Mouse (Mus musculus) embryonic facial prominence, embryonic 10.5 days (tissue): ENCODE results near the gene Ccdc54. TPM values are rescaled to one million over a fixed set of nuclear protein-coding genes. Genes with fewer than 3 reads are reported as not detected.

Experiments
- DNase-seq: peaks from one replicate; pipeline ENCODE4 v3.0.0-alpha.2; 2017; ENCODE audit warnings: low spot score
- H3K27ac ChIP-seq: fragments of 300-500 bp; sonication (generic); replicated peaks from 2 replicates; pipeline ENCODE4 v1.5.1; 2016; ENCODE audit warnings: mild to moderate bottlenecking
- H3K27me3 ChIP-seq: fragments of 300-500 bp; sonication (generic); replicated peaks from 2 replicates; pipeline ENCODE4 v1.6.1; 2016; ENCODE audit warnings: low read depth, mild to moderate bottlenecking; ENCODE audit not compliant: poor library complexity, severe bottlenecking
- H3K36me3 ChIP-seq: fragments of 300-500 bp; sonication (generic); replicated peaks from 2 replicates; pipeline ENCODE4 v1.6.1; 2016; ENCODE audit warnings: mild to moderate bottlenecking, moderate library complexity
- H3K4me1 ChIP-seq: fragments of 300-500 bp; sonication (generic); 2 replicates; pipeline ENCODE4 v1.6.1; 2016
- H3K4me3 ChIP-seq: fragments of 300-500 bp; sonication (generic); 2 replicates; pipeline ENCODE4 v1.5.1; 2016; ENCODE audit warnings: mild to moderate bottlenecking, moderate library complexity
- H3K9me3 ChIP-seq: fragments of 300-500 bp; sonication (generic); 2 replicates; pipeline ENCODE4 v1.6.1; 2016; ENCODE audit warnings: mild to moderate bottlenecking
- WGBS: fragments of 180-500 bp; shearing (Covaris S2); methylation state at CpG from one replicate; pipeline ENCODE4 v1.1.7; 2016; 5-methylcytosine and 5-hydroxymethylcytosine counted together
- polyA plus RNA-seq: library from polyadenylated mRNA; unstranded; fragments of >200 nt; fragmentation: Nextera tagmentation; extraction: Ambion mirVana; gene quantifications from 2 replicates; pipeline ENCODE4 v1.2.1, GENCODE M21; 2016

Ccdc54 gene
- polyA plus RNA-seq, 1 experiment from 2014 or later = not detected

DNA sequence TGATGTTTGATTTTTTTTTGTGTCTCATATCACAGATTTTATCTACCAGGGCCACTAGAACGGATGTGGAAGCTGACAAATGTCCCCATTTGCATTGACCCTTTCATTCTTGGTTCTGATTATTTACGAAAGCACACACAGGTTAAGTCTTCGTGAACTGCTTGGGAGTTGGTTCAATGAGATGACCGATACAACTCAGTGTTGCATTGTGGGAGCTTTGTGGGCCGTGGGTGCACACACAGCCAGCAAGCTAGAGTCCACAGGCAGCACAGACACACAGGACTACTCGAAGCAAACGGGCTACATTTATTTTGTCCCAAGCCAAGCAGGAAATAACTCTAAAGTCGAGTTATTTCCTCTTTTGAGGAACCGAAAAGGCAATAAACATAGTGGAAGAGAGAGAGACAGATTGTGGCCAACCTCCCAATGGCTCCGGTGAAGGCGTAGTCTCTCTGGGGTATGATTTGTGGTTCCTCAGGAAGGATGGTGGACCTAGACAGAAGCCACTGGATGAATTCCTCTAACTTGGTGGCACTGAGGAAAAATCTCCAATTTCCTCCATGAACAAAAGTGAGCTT lies 1.3 kb downstream of the Ccdc54 start:
- WGBS = 85% methylated on average over 11 of the region's 11 CpGs
- DNase-seq = no peak
- H3K27ac ChIP-seq = no peak overlapping the region
- no peaks in the 10 kb centered on the region for H3K4me1 ChIP-seq
- H3K27me3 ChIP-seq = no peaks in the 10 kb centered on the region; the same call in 1 of the 2 replicates
- no peaks in the 10 kb centered on the region for H3K9me3 ChIP-seq
- H3K36me3 ChIP-seq = no peaks in the 10 kb centered on the region
- no peak overlapping the region for H3K4me3 ChIP-seq

- 92% methylated on average over 1 of the region's 1 CpGs for WGBS
- H3K27me3 ChIP-seq = no peaks in the 10 kb centered on the region; the same call in none of the 2 replicates
- no peak overlapping the region for H3K27ac ChIP-seq
- no peak overlapping the region for H3K4me3 ChIP-seq
- no peaks in the 10 kb centered on the region for H3K36me3 ChIP-seq
- no peaks in the 10 kb centered on the region for H3K4me1 ChIP-seq
- H3K9me3 ChIP-seq = no peaks in the 10 kb centered on the region
- DNase-seq = no peak
Observed at GRCm38 (mm10) chr16:50588191-50588590, 2.8 kb downstream of the Ccdc54 start.

- no peak for DNase-seq
- Histone ChIP-seq H3K27ac (no peak overlapping the region), H3K4me3 (no peak overlapping the region), H3K4me1 (no peaks in the 10 kb centered on the region), H3K36me3 (no peaks in the 10 kb centered on the region), H3K9me3 (no peaks in the 10 kb centered on the region), H3K27me3 (no peaks in the 10 kb centered on the region; the same call in none of the 2 replicates)
- 88% methylated on average over 7 of the region's 7 CpGs for WGBS
Observed at GRCm38 (mm10) chr16:50587139-50587538, 3.8 kb downstream of the Ccdc54 start.

GRCm38 (mm10) chr16:50578361-50578760 lies 12.6 kb downstream of the Ccdc54 start:
- Histone ChIP-seq H3K27me3 (no peaks in the 10 kb centered on the region; the same call in 1 of the 2 replicates), H3K27ac (no peak overlapping the region), H3K9me3 (no peaks in the 10 kb centered on the region), H3K36me3 (no peaks in the 10 kb centered on the region), H3K4me1 (no peaks in the 10 kb centered on the region), H3K4me3 (no peak overlapping the region)
- 86% methylated on average over 6 of the region's 6 CpGs for WGBS
- no peak for DNase-seq

GRCm38 (mm10) chr16:50572557-50572956 lies 18.4 kb downstream of the Ccdc54 start:
- H3K36me3 ChIP-seq = no peaks in the 10 kb centered on the region
- 75% methylated on average over 13 of the region's 13 CpGs for WGBS
- H3K27me3 ChIP-seq = no peaks in the 10 kb centered on the region
- no peaks in the 10 kb centered on the region for H3K9me3 ChIP-seq
- H3K4me3 ChIP-seq = no peak overlapping the region
- H3K27ac ChIP-seq = no peak overlapping the region
- 0 out of 2 replicates have a peak, but pooled peaks cover 4% of the 10 kb centered on the region for H3K4me1 ChIP-seq
- peak; percentile 22 for DNase-seq

DNA sequence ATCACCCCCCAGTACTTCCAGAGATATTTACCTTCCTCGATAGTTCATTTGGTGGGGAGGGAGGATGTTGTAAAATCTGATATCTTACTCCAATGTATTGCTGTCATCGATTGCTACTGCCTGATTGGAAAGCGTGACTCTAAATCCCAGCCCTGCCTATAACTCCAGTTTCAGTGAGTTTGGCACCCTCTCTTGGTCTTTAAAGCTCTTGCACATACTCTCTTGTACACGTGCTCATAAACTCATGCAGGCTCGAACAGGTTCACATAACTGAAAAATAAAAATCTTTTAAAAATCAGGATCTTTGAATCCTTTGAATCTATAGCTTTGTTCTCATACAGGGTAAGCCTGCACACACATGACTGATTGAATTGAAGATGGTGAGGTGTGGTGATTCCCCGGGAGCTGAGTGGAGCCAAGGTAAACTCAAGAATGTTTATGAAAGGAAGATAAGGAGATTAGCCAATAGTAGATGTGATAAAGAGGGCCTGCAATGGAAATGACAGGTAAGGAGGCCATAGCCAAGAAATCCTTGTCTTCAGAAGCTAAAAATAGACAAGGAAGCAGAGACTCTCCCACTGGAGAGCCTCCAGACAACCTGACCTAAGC lies 31.7 kb downstream of the Ccdc54 start:
- WGBS = 86% methylated on average over 6 of the region's 6 CpGs
- Histone ChIP-seq H3K4me3 (no peak overlapping the region), H3K36me3 (no peaks in the 10 kb centered on the region), H3K27ac (no peak overlapping the region), H3K4me1 (no peaks in the 10 kb centered on the region), H3K27me3 (no peaks in the 10 kb centered on the region), H3K9me3 (no peaks in the 10 kb centered on the region)
- no peak for DNase-seq

DNA sequence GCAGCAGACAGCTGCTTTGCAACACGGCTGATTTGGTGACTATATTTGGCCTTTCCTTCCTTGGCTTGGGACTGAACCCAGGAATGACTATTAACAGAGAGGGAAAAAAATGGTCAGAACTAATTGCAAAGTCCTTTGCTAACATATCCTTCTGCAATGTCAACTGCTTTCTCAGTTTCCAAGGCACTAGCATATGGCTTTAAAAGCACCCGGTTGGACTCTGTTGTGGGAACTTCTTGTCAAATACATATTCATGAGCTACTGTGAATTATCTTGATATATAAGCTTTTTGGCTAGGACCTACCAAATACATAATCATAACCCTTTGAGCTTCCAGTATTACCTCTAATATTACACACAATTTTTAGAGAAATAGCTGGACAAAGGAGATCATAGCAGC lies 37.1 kb downstream of the Ccdc54 start:
- Histone ChIP-seq H3K36me3 (no peaks in the 10 kb centered on the region), H3K27me3 (no peaks in the 10 kb centered on the region), H3K4me1 (no peaks in the 10 kb centered on the region), H3K4me3 (no peak overlapping the region), H3K27ac (no peak overlapping the region), H3K9me3 (no peaks in the 10 kb centered on the region)
- DNase-seq = no peak
- WGBS = 84% methylated on average over 2 of the region's 2 CpGs

GRCm38 (mm10) chr16:50551871-50552528 lies 39.0 kb downstream of the Ccdc54 start:
- DNase-seq = no peak
- H3K4me3 ChIP-seq = no peak overlapping the region
- no peaks in the 10 kb centered on the region for H3K9me3 ChIP-seq
- no peaks in the 10 kb centered on the region for H3K4me1 ChIP-seq
- 85% methylated on average over 7 of the region's 7 CpGs for WGBS
- H3K27ac ChIP-seq = no peak overlapping the region
- H3K36me3 ChIP-seq = no peaks in the 10 kb centered on the region
- no peaks in the 10 kb centered on the region for H3K27me3 ChIP-seq

GRCm38 (mm10) chr16:50550927-50551326 lies 40.0 kb downstream of the Ccdc54 start:
- H3K4me1 ChIP-seq = no peaks in the 10 kb centered on the region
- H3K36me3 ChIP-seq = no peaks in the 10 kb centered on the region
- whole genome bisulfite sequencing = 93% methylated on average over 5 of the region's 5 CpGs
- no peak overlapping the region for H3K27ac ChIP-seq
- H3K27me3 ChIP-seq = no peaks in the 10 kb centered on the region
- DNase-seq = no peak
- H3K4me3 ChIP-seq = no peak overlapping the region
- no peaks in the 10 kb centered on the region for H3K9me3 ChIP-seq

DNA sequence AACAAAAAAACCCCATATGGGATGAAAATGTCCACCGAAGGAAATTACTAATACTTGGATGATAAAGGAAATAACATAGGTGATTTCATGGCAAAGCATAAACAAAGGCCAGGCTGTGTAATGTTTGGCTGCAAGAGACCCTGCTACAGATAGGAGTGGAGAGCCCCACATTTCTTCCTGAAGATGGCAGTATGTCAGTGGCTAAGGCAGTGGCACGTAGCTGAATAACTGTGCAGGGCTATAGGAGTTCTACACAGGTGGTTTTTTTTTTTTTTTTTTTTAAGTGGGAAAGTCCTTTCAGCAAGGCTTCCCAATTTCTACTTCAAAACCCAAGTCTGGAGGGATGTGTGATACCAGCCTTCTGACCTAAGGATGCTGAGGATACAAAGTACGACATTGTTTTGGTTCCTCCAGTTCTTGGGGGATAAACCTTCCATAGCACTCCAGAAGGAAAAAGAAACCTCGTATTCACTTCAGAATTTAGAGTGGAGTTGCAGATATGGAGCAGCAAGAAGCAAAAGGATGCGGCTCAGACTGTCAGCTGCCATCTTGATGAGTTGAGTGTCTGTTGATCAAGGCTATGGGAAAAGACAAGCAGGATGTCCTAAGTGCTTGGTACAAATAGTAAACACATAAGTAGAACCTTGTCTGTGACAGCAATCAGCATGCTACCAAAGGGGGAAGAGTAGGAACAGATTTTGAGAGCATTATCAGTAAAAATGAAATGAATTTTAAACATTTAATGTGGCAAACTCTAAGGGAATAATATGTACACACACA lies 48.2 kb downstream of the Ccdc54 start:
- WGBS = 73% methylated on average over 5 of the region's 5 CpGs
- no peaks in the 10 kb centered on the region for H3K27me3 ChIP-seq
- DNase-seq = peak; percentile 15
- no peaks in the 10 kb centered on the region for H3K9me3 ChIP-seq
- no peaks in the 10 kb centered on the region for H3K4me1 ChIP-seq
- no peak overlapping the region for H3K27ac ChIP-seq
- no peaks in the 10 kb centered on the region for H3K36me3 ChIP-seq
- H3K4me3 ChIP-seq = no peak overlapping the region
